Mouse (Mus musculus) MEL (cell line): Measurements from ENCODE around the gene Cpxm2. TPM values are rescaled to one million over a fixed set of nuclear protein-coding genes. Genes with fewer than 3 reads are reported as not detected.

Experiments
- DNase-seq: peaks from one replicate; pipeline ENCODE4 v3.0.0; 2011; ENCODE audit warnings: low read depth, low spot score
- H3K27ac ChIP-seq: 2 replicates; pipeline ENCODE4 v1.5.1; 2012; ENCODE audit warnings: low read depth, mild to moderate bottlenecking, control low read depth, low read length, moderate library complexity; ENCODE audit not compliant: control insufficient read depth
- H3K27me3 ChIP-seq, 2 experiments: fragments of 150-350 bp in 1 of 2; sonication (generic) in 1 of 2; 2 replicates each; pipeline ENCODE4 v1.6.1; 2012; ENCODE audit warnings: low read length in 2 of 2, mild to moderate bottlenecking in 2 of 2, improper control_type of control experiment in 1 of 2, moderate library complexity in 1 of 2; ENCODE audit not compliant: insufficient read depth in 2 of 2, control insufficient read depth in 1 of 2
- H3K36me3 ChIP-seq, 2 experiments: 2 replicates each; pipeline ENCODE4 v1.6.1; 2012 to 2014; ENCODE audit warnings: low read length in 2 of 2, improper control_type of control experiment in 1 of 2, inconsistent platforms in 1 of 2, mild to moderate bottlenecking in 1 of 2; ENCODE audit not compliant: insufficient read depth in 2 of 2, control insufficient read depth in 1 of 2
- H3K4me1 ChIP-seq, 2 experiments: fragments of 150-350 bp in 1 of 2; sonication (generic) in 1 of 2; 2 replicates each; pipeline ENCODE4 v1.6.1; 2012; ENCODE audit warnings: low read length in 2 of 2, improper control_type of control experiment in 1 of 2, mild to moderate bottlenecking in 1 of 2; ENCODE audit not compliant: insufficient read depth in 2 of 2, control insufficient read depth in 1 of 2
- H3K4me3 ChIP-seq, 2 experiments: fragments of 150-350 bp in 1 of 2; sonication (generic) in 1 of 2; 2 replicates each; pipeline ENCODE4 v1.5.1; 2012; ENCODE audit warnings: low read depth in 2 of 2, low read length in 2 of 2, mild to moderate bottlenecking in 2 of 2, moderate library complexity in 2 of 2, control low read depth in 1 of 2, improper control_type of control experiment in 1 of 2; ENCODE audit not compliant: control insufficient read depth in 1 of 2, insufficient read depth in 1 of 2
- H3K79me2 ChIP-seq: 2 replicates; pipeline ENCODE4 v1.6.1; 2012; ENCODE audit warnings: mild to moderate bottlenecking, low read length, moderate library complexity; ENCODE audit not compliant: control insufficient read depth, poor library complexity, insufficient read depth
- H3K9ac ChIP-seq: 2 replicates; pipeline ENCODE4 v1.6.1; 2012; ENCODE audit warnings: low read depth, mild to moderate bottlenecking, control low read depth, low read length, moderate library complexity; ENCODE audit not compliant: control insufficient read depth, poor library complexity, severe bottlenecking
- H3K9me3 ChIP-seq: fragments of 150-350 bp; sonication (generic); replicated peaks from 2 replicates; pipeline ENCODE4 v1.6.1; 2012; ENCODE audit warnings: mild to moderate bottlenecking, low read length, improper control_type of control experiment, moderate library complexity; ENCODE audit not compliant: insufficient read depth
- BHLHE40 ChIP-seq: IDR thresholded peaks from 2 replicates; pipeline ENCODE4 v1.6.1; 2012; ENCODE audit warnings: low read depth, mild to moderate bottlenecking, inconsistent platforms, low read length, improper control_type of control experiment, borderline replicate concordance
- CHD1 ChIP-seq: IDR thresholded peaks from 2 replicates; pipeline ENCODE4 v1.6.1; 2012; ENCODE audit warnings: low read depth, mild to moderate bottlenecking, inconsistent platforms, low read length, improper control_type of control experiment
- CHD2 ChIP-seq: IDR thresholded peaks from 2 replicates; pipeline ENCODE4 v1.6.1; 2011; ENCODE audit warnings: low read length, improper control_type of control experiment
- E2F4 ChIP-seq: IDR thresholded peaks from 2 replicates; pipeline ENCODE4 v1.6.1; 2011; ENCODE audit warnings: low read depth, low read length, improper control_type of control experiment, borderline replicate concordance
- ELF1 ChIP-seq: IDR thresholded peaks from 2 replicates; pipeline ENCODE4 v1.6.1; 2014; ENCODE audit warnings: low read depth, mild to moderate bottlenecking, inconsistent platforms, low read length, improper control_type of control experiment, moderate library complexity
- EP300 ChIP-seq, 2 experiments: IDR thresholded peaks; 2 replicates each; pipeline ENCODE4 v1.6.1; 2011; ENCODE audit warnings: improper control_type of control experiment in 2 of 2, low read length in 2 of 2, low read depth in 1 of 2, mild to moderate bottlenecking in 1 of 2
- ETS1 ChIP-seq: IDR thresholded peaks from 2 replicates; pipeline ENCODE4 v1.6.1; 2012; ENCODE audit warnings: low read depth, mild to moderate bottlenecking, inconsistent platforms, low read length, improper control_type of control experiment, moderate library complexity
- HCFC1 ChIP-seq: IDR thresholded peaks from 2 replicates; pipeline ENCODE4 v1.6.1; 2012; ENCODE audit warnings: low read depth, mild to moderate bottlenecking, inconsistent platforms, low read length, improper control_type of control experiment, moderate library complexity
- MAZ ChIP-seq: IDR thresholded peaks from 2 replicates; pipeline ENCODE4 v1.6.1; 2012; ENCODE audit warnings: low read depth, mild to moderate bottlenecking, inconsistent platforms, low read length, improper control_type of control experiment
- MEF2A ChIP-seq: IDR thresholded peaks from 2 replicates; pipeline ENCODE4 v1.6.1; 2014; ENCODE audit warnings: low read depth, mild to moderate bottlenecking, inconsistent platforms, low read length, improper control_type of control experiment; ENCODE audit not compliant: poor library complexity, insufficient replicate concordance, severe bottlenecking; ENCODE audit errors: extremely low read depth
- MYB ChIP-seq: IDR thresholded peaks from 2 replicates; pipeline ENCODE4 v1.6.1; 2011; ENCODE audit warnings: mild to moderate bottlenecking, low read depth, low read length, improper control_type of control experiment
- NELFE ChIP-seq: IDR thresholded peaks from 2 replicates; pipeline ENCODE4 v1.6.1; 2011; ENCODE audit warnings: low read depth, low read length, improper control_type of control experiment
- POLR2AphosphoS2 ChIP-seq: IDR thresholded peaks from 2 replicates; pipeline ENCODE4 v1.6.1; 2011; ENCODE audit warnings: low read length, improper control_type of control experiment
- POLR2AphosphoS5 ChIP-seq: IDR thresholded peaks from 2 replicates; pipeline ENCODE4 v1.6.1; 2012; ENCODE audit warnings: low read depth, borderline replicate concordance, mild to moderate bottlenecking, inconsistent platforms, low read length, moderate library complexity, mixed read lengths
- RAD21 ChIP-seq: IDR thresholded peaks from 2 replicates; pipeline ENCODE4 v1.6.1; 2011; ENCODE audit warnings: mild to moderate bottlenecking, low read depth, low read length, improper control_type of control experiment
- RCOR1 ChIP-seq: IDR thresholded peaks from 2 replicates; pipeline ENCODE4 v1.6.1; 2012; ENCODE audit warnings: low read depth, mild to moderate bottlenecking, inconsistent platforms, low read length, improper control_type of control experiment
- SIN3A ChIP-seq: IDR thresholded peaks from 2 replicates; pipeline ENCODE4 v1.6.1; 2012; ENCODE audit warnings: low read length, improper control_type of control experiment, inconsistent platforms
- SMC3 ChIP-seq: IDR thresholded peaks from 2 replicates; pipeline ENCODE4 v1.6.1; 2011; ENCODE audit warnings: low read depth, low read length, improper control_type of control experiment
- TAL1 ChIP-seq: IDR thresholded peaks from 2 replicates; pipeline ENCODE4 v1.6.1; 2012; ENCODE audit warnings: mild to moderate bottlenecking, inconsistent platforms, low read length, moderate library complexity, mixed read lengths
- USF2 ChIP-seq, 2 experiments: IDR thresholded peaks; 2 replicates each; pipeline ENCODE4 v1.6.1; 2011 to 2012; ENCODE audit warnings: improper control_type of control experiment in 2 of 2, low read length in 2 of 2, borderline replicate concordance in 1 of 2, inconsistent platforms in 1 of 2, low read depth in 1 of 2, mild to moderate bottlenecking in 1 of 2; ENCODE audit not compliant: insufficient read depth in 1 of 2
- ZC3H11A ChIP-seq: IDR thresholded peaks from 2 replicates; pipeline ENCODE4 v1.6.1; 2012; ENCODE audit warnings: low read depth, mild to moderate bottlenecking, inconsistent platforms, low read length, improper control_type of control experiment
- ZKSCAN1 ChIP-seq: IDR thresholded peaks from 2 replicates; pipeline ENCODE4 v1.6.1; 2012; ENCODE audit warnings: low read depth, mild to moderate bottlenecking, inconsistent platforms, low read length, improper control_type of control experiment, moderate library complexity
- ZMIZ1 ChIP-seq: IDR thresholded peaks from 2 replicates; pipeline ENCODE4 v1.6.1; 2012; ENCODE audit warnings: low read depth, mild to moderate bottlenecking, inconsistent platforms, low read length, improper control_type of control experiment, moderate library complexity
- polyA plus RNA-seq, 2 experiments: library from polyadenylated mRNA; stranded (reverse) in 1 of 2; unstranded in 1 of 2; fragments of >175 nt in 1 of 2; fragments of >200 nt in 1 of 2; gene quantifications; 2 replicates each; pipeline versions ENCODE4 v1.2.1 to v1.2.4; 2012; ENCODE audit warnings: low replicate concordance in 2 of 2, low read depth in 1 of 2; ENCODE audit not compliant: insufficient read length in 2 of 2, insufficient read depth in 1 of 2, missing spikeins in 1 of 2
- total RNA-seq: library from RNA; depleted of rRNA; stranded (reverse); fragments of 300-350 nt; gene quantifications from 2 replicates; pipeline ENCODE4 v1.2.3, GENCODE M21; 2012

The Cpxm2 gene
- total and polyA plus RNA-seq, 3 experiments = not detected

GRCm38 (mm10) chr7:132174787-132175186, 20.2 kb upstream of the Cpxm2 start:
- TF ChIP-seq SIN3A (no peak), RCOR1 (no peak), POLR2AphosphoS2 (no peak), EP300 (IDR thresholded peaks at IDR 0.05; ENCODE audit: low read depth in 1 of 2, low read length in 2 of 2) (no peak), SMC3 (no peak), CHD2 (no peak), RAD21 (no peak), MAZ (no peak), ETS1 (no peak), CHD1 (no peak)
- no peaks in the 10 kb centered on the region for H3K4me1 ChIP-seq
- H3K27me3 ChIP-seq = peaks cover 0 to 3% of the 10 kb centered on the region in 2 experiments; a peak in 1 of 4 replicates

DNA sequence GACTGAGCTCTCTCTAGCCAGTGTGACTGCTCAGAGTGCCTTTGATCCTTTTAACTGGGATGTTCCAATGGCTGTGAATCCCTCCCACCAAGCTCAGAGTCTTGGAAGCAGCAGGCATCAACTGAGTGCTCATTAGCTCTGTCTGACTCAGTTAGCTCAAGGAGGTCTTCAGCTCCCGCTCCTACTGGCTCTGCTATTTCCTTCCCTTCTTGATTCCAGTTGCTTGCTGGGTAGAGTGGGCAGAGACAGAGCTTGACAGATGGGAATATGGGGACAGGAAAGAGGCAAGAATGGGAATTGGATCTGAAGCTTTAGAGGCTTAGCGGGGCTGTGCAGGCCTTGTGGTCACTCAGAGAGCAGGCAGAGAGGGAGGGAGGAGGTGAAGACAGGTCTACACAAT, 19.8 kb upstream of the Cpxm2 start:
- Histone ChIP-seq H3K9ac (no peak overlapping the region), H3K9me3 (no peaks in the 10 kb centered on the region), H3K4me3 (no peak overlapping the region), H3K36me3 (no peaks in the 10 kb centered on the region), H3K27ac (no peak overlapping the region), H3K27me3 (peaks cover 0 to 3% of the 10 kb centered on the region in 2 experiments; a peak in 1 of 4 replicates), H3K79me2 (no peaks in the 10 kb centered on the region), H3K4me1 (no peaks in the 10 kb centered on the region)
- no peak for TF ChIP-seq MYB
- no peak for TF ChIP-seq SIN3A
- TF ChIP-seq ZC3H11A = no peak
- no peak for TF ChIP-seq ZMIZ1
- TF ChIP-seq TAL1 = no peak
- no peak for TF ChIP-seq ELF1
- no peak for TF ChIP-seq ZKSCAN1
- TF ChIP-seq MEF2A = no peak
- no peak for TF ChIP-seq NELFE
- no peak for TF ChIP-seq ETS1
- TF ChIP-seq USF2 (IDR thresholded peaks at IDR 0.05; ENCODE audit: borderline replicate concordance in 1 of 2, insufficient read depth in 1 of 2, low read depth in 1 of 2, low read length in 2 of 2) = no peak
- TF ChIP-seq EP300 (IDR thresholded peaks at IDR 0.05; ENCODE audit: low read depth in 1 of 2, low read length in 2 of 2) = no peak
- TF ChIP-seq BHLHE40 = no peak
- no peak for TF ChIP-seq HCFC1
- TF ChIP-seq POLR2AphosphoS5 = no peak
- TF ChIP-seq E2F4 = no peak
- DNase-seq = no peak

More at GRCm38 (mm10) chr7:132174787-132175186, 20.2 kb upstream of the Cpxm2 start:
- Histone ChIP-seq H3K79me2 (no peaks in the 10 kb centered on the region), H3K9me3 (no peaks in the 10 kb centered on the region), H3K27ac (no peak overlapping the region), H3K4me3 (no peak overlapping the region), H3K36me3 (no peaks in the 10 kb centered on the region), H3K9ac (no peak overlapping the region)
- DNase-seq = no peak
